Mouse (Mus musculus) testis, adult 2 months (tissue): Measurements from ENCODE around the gene Dytn.

Experiments used
- CTCF ChIP-seq: fragments of 200-500 bp; IDR thresholded peaks from 2 replicates; pipeline ENCODE4 v1.5.1; 2012; ENCODE audit warnings: low read depth, mild to moderate bottlenecking, inconsistent platforms, low read length, moderate library complexity; ENCODE audit not compliant: control insufficient read depth, insufficient read depth, insufficient replicate concordance
- POLR2A ChIP-seq: fragments of 200-500 bp; IDR thresholded peaks from 2 replicates; pipeline ENCODE4 v1.6.1; 2012; ENCODE audit warnings: low read depth, mild to moderate bottlenecking, inconsistent platforms, low read length, moderate library complexity; ENCODE audit not compliant: control insufficient read depth

- TF ChIP-seq POLR2A (no peak), CTCF (no peak)
Observed at GRCm38 (mm10) chr1:63666089-63666488, 20.6 kb downstream of the Dytn start.
